Mouse (Mus musculus): Measurements from ENCODE around the gene Sh3d19.
"Not testable (repeated sequence)": the region's sequence is repeated elsewhere in the genome, so short reads cannot be mapped to it uniquely, and the experiment has no call there.

Gene Sh3d19

DNA sequence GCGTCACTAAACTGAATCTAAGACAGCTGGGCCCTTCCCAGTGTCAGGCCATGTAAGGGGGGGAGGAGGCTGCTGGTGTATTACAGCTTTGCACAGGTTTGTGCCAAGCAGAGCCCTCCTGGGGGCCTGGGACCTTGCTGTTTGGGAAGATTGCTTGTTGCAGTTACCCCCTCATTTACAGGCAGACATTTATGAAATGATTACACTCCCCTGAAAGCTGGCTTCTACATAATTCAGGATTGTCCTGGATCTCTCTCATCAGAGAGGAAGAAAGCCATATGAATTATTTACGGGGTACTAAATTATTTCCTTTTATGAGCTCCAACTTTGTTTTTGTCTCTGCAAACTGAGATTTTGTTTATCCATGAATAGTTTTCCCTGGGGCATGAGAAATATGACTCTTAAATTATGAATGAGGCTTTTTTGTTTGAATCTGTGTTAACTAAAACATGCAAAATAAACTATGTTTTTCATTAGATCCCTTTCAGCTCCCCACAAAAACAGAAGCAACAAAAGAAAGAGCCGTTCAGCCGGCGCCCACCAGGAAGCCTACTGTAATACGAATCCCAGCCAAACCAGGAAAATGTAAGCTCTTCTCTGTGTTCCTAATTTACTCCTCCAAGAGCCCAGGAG is 122.4 kb downstream of the Sh3d19 start:
- no peak for DNase-seq (ENCODE audit: low spot score)

DNA sequence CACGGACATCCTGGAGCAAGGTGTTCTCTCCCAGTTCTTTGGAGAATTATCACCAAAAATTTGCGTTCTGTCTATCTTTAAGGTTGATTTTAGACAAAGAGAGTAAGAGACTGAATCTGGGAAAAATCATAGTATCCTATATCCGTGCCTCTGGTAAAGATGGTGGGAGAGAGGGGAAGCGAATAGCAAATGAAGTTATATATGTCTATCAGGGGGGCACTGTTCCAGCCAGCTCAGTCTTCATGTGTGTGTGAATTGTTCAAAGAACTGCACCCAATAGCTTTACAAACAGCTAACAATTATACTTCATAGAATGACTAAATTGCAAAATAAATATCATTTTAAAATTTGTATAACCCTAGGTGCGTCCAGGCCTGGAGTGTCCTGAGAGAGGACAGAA is 123.0 kb downstream of the Sh3d19 start:
- no peak for DNase-seq (ENCODE audit: low spot score)

DNA sequence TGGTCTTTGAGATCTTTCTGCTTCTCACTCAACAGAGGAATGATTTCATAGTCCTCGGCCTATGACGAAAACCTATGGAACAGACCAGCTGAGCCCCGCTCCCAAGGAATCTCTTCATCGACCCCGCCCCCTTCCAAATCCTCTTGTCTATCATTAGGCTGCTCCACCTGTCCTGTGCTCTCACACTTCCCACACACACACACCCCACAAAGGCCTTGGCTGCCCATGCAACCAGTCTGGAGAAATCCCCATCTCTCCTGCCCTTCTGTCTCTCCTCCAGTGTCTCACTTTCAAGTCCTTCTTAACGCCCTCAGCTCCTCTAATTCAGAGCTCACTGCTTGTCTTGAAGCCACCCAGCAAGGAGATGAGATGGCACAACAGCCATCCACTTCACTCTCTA is 131.0 kb downstream of the Sh3d19 start:
- DNase-seq (ENCODE audit: low spot score): no peak

DNA sequence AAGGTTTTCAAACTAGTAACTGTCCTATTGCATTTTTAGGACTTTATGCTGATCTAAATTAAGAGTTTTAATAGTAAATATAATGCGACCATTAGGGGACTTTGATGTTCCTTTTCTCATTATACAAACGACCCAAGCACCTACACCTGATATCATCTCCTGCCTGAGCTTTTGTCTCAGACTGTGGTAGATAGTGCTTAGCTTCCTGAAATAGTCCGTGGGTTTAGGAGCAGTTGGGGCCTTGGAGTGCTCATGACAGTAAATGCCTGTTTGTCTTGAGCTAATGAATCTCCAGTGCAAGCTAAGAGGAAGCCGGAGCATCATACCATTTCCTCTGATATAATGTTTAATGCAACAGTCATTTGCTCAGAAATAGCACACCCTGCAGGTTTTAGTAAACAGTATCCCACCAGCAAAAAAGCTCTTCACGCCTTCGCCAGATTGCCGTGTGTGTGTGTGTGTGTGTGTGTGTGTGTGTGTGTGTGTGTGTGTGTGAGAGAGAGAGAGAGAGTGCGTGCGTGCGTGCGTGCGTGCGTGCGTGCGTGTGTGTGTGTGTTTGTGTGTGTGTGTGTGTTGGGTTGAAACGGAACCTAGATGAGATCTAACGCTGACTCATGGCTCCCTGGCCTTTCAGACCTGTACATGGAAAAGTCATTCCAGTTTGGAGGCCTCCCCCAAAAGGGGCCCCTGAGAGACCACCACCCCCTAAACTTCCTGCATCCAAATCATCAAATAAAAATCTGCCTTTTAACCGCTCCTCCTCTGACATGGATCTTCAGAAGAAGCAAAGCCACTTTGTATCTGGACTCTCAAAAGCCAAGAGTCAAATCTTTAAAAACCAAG is 132.8 kb downstream of the Sh3d19 start:
- DNase-seq (ENCODE audit: low spot score): no peak

DNA sequence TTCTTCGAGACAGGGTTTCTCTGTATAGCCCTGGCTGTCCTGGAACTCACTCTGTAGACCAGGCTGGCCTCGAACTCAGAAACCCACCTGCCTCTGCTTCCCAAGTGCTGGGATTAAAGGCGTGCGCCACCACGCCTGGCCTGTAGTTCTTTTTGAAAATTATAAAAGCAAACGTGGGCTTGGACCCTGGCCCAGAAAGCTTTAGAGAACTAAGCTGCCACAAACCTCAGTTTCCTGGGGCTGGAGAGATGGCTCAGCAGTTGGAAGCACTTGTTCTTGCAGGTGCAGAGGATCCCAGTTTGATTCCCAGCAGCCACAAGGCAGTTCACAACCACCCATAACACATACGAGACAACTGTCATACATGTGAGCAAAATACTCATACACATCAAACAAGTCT is 133.5 kb downstream of the Sh3d19 start:
- DNase-seq (ENCODE audit: low spot score): not testable (repeated sequence)

DNA sequence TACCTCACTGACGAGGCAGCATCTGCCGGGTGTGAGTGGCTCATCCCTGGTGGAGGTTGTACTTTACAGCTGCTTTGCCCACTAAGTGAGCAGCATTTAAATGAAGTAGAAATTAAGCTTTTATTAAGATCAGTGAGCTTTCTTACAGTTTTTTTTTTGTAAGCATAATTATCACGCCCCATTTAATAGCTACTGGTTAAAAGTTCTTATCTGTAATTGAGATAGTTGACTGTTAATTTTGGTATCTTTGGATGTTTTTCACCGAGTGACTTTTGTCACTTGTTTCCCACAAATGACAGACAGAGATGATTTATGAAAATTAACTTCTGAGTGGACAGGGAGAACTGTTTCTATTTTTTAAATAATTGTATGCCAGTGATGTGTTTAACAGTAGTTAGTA is 134.0 kb downstream of the Sh3d19 start:
- DNase-seq (ENCODE audit: low spot score): no peak

DNA sequence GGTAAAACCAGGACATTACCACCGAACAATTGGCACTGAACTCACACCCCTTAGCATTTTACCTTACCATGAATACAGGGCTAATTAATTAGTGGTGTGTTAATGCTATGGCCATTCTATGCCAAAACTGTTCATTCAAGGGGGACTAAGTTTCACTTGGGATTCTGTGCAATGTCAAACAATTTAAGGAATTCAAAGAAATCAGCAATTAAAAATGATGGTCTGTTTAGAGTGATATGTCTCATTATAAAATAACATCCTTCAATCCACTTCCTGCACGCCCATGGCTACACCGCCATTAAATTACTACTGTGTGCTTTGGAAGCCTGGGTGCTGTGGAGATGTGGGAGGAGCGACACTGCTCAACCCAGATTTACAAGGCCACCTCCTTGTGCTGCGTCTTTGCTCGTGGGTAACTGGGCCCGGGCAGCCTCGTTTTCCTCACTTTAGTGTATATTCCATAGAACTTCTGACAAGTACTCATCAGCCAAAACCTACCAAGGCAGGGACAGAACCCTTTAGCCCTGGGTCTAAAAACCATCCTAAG is 135.2 kb downstream of the Sh3d19 start:
- no peak for DNase-seq (ENCODE audit: low spot score)

DNA sequence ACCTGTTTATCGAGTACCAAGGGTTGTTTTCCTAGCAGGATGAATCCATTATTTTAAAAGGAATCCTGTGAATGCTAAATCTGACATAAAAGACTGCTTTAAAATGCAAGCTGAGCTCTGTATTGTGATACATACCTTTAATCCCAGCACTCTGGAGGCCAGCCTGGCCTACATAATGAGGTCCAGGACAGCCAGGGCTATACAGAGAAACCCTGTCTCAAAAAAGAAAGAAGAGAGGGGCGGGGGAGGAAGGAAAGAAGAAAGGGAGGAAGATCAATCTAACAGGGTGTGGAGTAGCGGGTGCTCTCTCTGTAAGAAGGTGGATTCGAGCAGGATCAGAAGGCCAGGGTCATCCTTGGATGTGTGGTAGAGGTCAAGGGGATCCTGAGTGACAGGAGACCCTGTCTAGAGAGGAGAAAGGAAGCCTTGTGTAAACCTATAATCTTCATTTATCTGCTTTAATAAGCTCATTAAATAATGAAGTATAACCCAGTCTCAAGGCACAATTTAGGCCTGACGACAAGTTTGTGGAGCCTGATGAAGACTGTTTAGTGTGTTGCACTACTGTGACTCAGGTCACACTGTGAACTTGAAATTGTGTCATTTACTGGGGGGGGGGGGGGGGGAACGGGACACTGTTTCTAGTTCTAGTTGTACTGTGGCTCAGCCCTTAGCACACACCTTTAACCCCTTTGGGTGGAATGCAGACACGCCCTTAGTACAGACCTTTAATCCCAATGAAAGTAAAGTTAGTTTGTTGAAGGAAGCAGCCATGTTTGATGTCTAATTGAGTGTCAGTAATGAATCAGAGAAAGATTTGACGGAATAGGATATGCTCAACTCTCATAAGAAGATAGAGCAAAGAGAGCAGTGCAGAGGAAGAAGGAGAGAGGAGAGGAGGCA is 137.0 kb downstream of the Sh3d19 start:
- no peak for DNase-seq (ENCODE audit: low spot score)

DNA sequence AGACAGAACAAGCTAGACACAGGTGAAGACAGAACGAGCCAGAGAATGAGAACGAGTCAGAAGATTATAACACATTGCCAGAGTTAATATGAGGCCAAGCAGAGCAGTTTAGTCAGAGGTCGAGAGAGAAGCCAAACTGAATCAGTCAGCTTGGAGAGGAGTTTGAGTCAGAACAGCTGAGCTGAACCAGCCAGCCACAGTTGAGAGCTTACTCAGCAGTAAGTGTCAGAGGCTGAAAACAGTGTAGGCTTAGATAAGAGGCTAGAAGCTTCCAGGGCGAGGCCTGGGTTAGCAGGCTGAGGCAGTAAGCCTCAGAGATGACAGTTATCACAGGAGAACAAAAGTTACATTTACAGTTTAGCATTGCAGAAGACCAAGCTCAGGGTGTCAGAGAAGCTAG is 137.7 kb downstream of the Sh3d19 start:
- no peak for DNase-seq (ENCODE audit: low spot score)

DNA sequence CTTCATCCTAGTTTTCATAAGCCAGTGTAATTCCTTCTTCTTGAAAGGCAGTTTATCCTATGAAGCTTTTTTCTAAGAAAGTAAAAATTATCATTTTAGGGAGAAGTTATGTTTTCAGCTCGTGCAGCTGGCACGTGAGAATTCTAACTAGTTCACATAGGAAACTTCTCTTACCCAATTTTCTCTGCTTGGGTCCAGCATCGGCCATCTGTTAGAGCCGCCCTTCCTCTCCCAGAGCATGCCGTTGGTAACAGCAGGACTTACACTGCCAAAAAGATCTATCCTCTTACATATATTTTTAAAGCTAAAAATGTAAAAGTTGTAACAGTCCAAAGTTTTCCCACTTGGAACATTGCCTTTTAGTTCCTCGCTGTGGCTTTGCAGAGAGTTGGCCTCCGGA is 138.2 kb downstream of the Sh3d19 start:
- no peak for DNase-seq (ENCODE audit: low spot score)

DNA sequence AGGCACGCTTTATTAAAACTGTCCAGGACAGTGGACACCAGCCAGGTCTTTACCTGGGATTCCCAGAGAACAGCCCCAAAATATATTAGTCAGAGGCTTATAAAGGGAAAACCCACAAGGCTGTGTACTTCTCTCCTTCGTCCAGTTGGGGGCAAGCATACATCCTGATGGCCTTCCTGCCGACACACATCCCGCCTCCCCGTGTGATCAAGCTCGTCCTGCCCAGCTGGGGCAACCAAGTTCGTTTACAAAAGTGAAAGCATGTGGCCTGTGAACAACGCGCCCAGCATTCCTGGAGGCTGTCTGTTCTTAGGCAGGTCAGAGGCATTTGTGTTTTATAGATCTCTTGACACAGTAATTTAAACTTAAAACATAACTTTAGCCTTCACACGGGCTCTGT is 139.2 kb downstream of the Sh3d19 start:
- DNase-seq (ENCODE audit: low spot score): no peak

DNA sequence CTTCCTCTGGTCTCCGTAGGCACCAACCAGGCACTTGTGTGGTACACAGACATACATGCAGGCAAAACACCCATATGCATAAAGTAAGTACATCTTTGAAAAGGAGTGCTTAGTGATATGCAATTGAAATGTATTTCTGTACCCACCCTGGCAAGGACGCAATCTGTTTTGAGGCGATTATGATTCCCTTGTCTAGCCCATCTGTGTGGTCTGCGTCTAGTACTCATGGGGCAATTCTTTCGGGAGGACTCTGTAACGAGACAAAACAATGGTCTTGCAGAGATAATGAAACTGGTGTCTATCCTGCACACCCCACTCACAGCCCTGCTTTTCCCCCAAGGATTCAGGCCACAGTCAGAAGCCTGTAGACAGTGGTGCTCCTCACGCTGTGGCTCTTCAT is 141.9 kb downstream of the Sh3d19 start:
- DNase-seq (ENCODE audit: low spot score): no peak

DNA sequence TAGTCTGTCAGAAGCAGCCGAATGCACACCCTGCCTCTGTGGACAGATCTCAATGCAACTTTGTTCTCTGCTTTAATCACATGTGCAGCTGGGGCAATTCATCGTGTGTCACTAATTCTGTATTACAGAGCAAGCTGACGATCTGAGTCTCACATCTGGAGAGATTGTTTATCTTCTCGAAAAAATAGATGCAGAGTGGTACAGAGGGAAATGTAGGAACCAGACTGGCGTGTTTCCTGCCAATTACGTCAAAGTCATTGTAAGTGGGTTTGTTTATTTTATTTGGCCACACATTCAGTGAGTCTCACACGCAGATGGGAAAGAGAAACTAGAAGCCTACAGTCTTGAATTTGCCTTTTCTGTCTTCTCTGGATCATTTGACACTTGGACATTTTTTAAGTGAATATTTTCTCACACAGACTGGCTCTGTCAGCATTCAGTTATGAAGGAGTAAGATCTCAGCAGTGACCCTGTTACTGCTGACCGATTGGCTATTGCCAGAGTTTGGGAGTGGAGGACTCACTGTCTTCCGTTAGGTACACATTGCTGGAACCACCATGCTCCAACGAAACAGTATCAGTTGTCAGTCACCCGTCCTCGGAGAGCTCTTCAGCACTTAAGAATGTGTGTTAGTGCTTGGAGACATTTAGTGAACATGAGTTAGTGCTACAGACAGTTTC is 143.9 kb downstream of the Sh3d19 start:
- no peak for DNase-seq (ENCODE audit: low spot score)

DNA sequence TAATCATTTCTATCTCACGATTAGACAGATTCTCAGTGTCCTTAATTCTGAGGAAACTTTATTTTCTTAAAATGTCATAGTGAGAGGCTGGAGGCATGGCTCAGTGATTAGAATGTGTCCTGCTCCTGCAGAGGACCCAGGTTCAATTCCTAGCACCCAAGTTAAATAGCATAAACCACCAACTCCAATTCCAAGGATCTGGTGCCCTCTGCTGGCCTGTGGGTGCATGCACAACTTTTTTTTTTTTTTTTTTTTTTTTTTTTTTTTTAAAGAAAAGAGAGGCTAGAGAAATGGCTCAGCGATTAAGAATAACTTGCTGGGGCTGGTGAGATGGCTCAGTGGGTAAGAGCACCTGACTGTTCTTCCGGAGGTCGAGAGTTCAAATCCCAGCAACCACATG is 146.0 kb downstream of the Sh3d19 start:
- DNase-seq (ENCODE audit: low spot score): no peak

DNA sequence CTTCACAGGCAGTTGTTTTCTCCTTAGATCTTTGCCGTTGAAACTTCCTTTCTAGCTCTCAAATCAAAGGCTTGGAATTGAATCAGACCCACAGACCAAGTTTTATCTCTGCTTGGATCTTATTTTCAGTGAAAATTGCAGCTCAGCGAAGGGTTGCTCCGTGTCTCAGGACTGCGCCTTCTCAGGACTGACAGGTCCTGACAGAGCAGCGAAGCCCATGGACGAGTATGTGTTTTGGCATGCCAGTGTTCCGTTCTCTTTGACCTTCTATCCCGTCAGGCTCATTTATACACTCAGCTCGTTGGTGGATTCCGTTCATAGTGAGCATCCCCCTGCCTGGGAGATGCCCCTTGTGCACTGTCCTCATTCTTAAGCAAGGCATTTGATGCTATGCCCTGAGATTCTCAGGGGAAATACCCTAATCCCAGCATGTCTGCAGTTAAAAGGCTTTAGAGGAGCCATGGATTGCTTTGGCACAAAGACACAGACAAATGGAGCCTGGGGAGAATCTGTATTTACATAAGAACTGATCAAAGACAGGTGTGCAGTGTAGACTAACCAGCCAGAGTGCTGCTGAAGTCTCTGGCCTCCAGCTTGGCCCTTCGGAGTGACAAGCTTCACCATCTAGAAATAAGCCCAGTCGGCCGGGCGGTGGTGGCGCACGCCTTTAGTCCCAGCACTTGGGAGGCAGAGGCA is 148.5 kb downstream of the Sh3d19 start:
- DNase-seq (ENCODE audit: low spot score): no peak

DNA sequence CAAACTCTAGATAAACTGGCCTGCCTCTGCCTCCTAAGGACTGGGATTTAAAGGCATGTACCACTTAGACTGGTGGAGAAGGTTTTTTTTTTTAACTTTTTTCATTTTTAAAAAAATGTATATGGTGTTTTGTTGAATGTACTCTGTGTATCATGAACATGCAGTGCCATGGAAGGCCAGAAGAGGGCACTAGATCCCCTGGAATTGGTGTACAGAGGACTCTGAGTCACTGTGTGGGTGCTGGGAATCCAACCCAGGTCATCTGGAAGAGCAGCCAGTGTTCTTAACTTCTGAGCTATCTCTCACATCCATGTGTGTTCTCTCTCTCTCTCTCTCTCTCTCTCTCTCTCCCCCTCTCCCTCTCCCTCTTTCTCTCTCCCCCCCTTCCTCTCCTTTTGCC is 151.2 kb downstream of the Sh3d19 start:
- DNase-seq (ENCODE audit: low spot score): no peak

DNA sequence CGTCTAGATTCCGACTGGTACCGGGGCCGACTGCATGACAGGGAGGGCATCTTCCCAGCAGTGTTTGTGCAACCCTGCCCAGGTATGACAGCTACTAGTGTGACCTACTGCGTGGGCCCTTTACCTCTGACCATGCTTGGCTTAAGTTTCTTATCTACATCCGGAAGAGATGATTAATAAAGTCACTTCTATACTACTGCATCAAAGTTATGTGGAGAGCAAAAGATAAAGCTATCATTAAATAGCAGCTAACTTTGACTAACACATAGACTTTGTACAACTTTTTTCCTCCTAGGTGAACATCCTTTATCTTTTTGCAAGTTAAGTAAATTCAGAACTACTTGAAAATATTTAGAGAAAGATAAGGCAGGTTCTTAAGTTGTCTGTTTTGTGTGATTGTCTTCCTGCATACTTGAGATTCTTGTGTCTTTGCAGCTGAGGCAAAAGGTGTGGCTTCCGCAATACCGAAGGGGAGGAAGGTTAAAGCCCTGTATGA is 152.4 kb downstream of the Sh3d19 start:
- no peak for DNase-seq (ENCODE audit: low spot score)

DNA sequence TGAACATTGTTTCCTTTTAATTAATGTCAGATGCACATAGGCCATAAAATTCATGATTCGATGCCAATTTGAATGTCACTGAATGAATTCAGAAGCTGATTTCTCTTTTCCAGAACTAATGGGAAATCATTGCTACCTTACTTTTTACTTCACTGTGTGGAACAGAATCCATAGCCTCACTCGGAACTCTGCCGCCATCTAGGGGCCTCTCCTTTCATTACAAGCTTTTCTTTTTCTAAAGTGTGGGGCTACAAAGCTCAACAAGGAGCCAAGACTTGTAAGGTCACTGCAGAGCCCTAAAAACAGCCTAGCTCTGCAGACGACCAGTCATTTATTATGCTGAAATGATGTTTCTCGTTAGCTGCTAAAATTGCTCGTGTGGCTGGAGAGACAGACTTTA is 158.8 kb downstream of the Sh3d19 start:
- DNase-seq (ENCODE audit: low spot score): peak; percentile 53

DNA sequence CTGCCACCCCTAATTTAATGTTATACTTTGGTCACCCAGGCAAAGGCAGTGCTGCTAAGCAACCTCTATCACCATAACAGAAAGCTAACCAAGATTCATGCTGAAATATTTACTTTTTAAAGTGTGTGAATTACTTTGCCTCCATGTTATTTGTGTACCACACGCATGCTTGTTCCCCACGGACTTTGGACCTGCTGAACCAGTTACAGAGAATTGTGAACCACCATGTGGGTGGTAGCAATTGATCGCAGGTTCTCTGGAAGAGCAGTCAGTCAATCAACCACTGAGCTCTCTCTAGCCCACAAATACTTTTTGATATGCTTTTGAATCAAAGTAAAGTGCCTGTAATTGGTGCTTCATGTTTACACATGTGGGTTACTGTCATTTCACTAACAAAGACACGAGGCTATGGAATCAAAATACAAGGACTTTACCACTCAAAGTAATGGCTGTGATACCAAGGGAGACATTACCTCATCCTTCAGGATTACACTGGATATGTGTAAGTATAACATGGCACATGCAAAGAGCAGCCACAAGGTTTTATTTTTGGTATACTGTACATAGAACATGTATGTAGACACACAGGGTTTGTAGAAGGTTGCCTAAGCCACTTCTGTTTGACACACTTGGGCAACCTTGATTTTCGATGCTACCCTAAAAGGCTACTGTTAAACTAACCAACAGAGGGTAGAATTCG is 164.2 kb downstream of the Sh3d19 start:
- DNase-seq (ENCODE audit: low spot score): no peak

DNA sequence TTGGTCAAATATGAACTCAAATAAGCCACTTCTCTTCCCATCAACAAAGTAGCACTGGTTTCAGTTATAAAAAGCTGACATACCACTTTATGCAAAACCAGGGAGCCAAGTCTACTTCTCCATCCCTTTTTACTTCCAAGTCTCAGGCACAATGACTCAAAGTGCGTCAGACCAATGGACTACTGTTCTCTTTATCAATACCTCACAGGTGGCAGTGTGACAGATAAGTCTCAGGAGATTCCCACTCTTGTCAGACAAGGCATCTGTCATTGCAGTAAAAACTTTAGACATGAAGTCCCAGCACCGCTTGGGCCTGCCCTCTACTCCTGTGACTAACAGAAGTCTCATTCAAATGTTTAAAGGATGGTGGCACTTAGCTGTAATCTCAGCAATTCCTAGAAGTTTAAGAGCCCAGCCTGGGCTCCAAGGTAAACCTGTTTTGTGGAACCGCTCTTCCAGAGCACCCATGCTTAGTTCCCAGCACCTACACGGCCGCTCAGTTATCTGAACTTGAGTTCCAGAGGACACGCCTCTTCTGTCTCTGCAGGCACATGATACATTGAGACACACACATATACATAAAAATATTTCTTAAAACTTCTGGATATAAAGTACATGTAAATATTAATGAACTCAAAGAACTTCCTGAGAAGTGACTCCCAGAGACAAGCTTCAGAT is 165.1 kb downstream of the Sh3d19 start:
- DNase-seq (ENCODE audit: low spot score): no peak
